Mouse (Mus musculus): ENCODE measurements around the gene Rbpj. TPM values are rescaled to one million over a fixed set of nuclear protein-coding genes. Genes with fewer than 3 reads are reported as not detected.

Gene Rbpj
- polyA plus RNA-seq, 1 experiment from 2014 or later = 63.0 TPM

- Histone ChIP-seq H3K27me3 (ENCODE audit: control insufficient read depth, insufficient read depth, low read length) (no peaks in the 10 kb centered on the region), H3K36me3 (ENCODE audit: control insufficient read depth, insufficient read depth, low read length) (no peaks in the 10 kb centered on the region), H3K4me1 (ENCODE audit: control insufficient read depth, insufficient read depth, low read length) (no peaks in the 10 kb centered on the region), H3K27ac (ENCODE audit: low read depth, low read length) (no peak overlapping the region), H3K4me3 (ENCODE audit: low read depth, low read length) (no peak overlapping the region), H3K9ac (ENCODE audit: low read length) (no peak overlapping the region), H3K9me3 (ENCODE audit: control insufficient read depth, low read length) (no peaks in the 10 kb centered on the region), H3K4me2 (no peak overlapping the region)
- ATAC-seq (ENCODE audit: low FRiP score) (no peak), DNase-seq (ENCODE audit: low spot score, missing footprints) (no peak)
- 90% methylated on average over 3 of the region's 3 CpGs for WGBS
Measured at GRCm38 (mm10) chr5:53439655-53440054, 26.3 kb upstream of the Rbpj start.

DNA sequence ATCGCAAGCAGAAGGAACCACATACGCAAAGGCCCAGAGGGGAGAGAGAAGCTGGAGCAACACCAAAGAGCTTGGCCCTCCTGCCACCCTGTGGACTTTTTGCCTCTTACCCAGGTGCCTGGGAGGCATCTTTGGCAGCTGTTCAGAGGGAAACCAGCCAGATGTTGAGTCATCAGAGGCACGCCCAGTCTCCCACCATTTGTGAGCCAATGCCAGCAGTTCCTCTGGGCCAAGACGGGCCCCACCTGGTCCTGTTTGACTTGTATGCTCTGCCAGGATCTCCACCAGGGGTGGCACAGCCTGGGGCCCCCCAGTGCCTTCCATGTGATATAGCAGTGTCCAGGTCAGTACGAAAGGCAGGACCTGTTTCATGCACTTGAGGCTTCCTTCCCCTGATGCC, 21.9 kb upstream of the Rbpj start:
- WGBS = 90% methylated on average over 5 of the region's 5 CpGs
- DNase-seq (ENCODE audit: low spot score, missing footprints) = no peak

GRCm38 (mm10) chr5:53450945-53451344, 15.0 kb upstream of the Rbpj start:
- Histone ChIP-seq H3K9me3 (ENCODE audit: control insufficient read depth, low read length) (no peaks in the 10 kb centered on the region), H3K4me1 (ENCODE audit: control insufficient read depth, insufficient read depth, low read length) (no peaks in the 10 kb centered on the region), H3K9ac (ENCODE audit: low read length) (no peak overlapping the region), H3K4me2 (no peak overlapping the region), H3K27ac (ENCODE audit: low read depth, low read length) (no peak overlapping the region), H3K27me3 (ENCODE audit: control insufficient read depth, insufficient read depth, low read length) (no peaks in the 10 kb centered on the region), H3K36me3 (ENCODE audit: control insufficient read depth, insufficient read depth, low read length) (no peaks in the 10 kb centered on the region), H3K4me3 (ENCODE audit: low read depth, low read length) (no peak overlapping the region)
- WGBS = 66% methylated on average over 9 of the region's 9 CpGs
- ATAC-seq (ENCODE audit: low FRiP score) = no peak
- DNase-seq (ENCODE audit: low spot score, missing footprints) = no peak

More for the DNA sequence above, 21.9 kb upstream of the Rbpj start:
- Histone ChIP-seq H3K4me1 (ENCODE audit: control insufficient read depth, insufficient read depth, low read length) (no peaks in the 10 kb centered on the region), H3K27me3 (ENCODE audit: control insufficient read depth, insufficient read depth, low read length) (no peaks in the 10 kb centered on the region), H3K9ac (ENCODE audit: low read length) (no peak overlapping the region), H3K4me3 (ENCODE audit: low read depth, low read length) (no peak overlapping the region), H3K27ac (ENCODE audit: low read depth, low read length) (no peak overlapping the region), H3K9me3 (ENCODE audit: control insufficient read depth, low read length) (no peaks in the 10 kb centered on the region), H3K36me3 (ENCODE audit: control insufficient read depth, insufficient read depth, low read length) (no peaks in the 10 kb centered on the region), H3K4me2 (no peak overlapping the region)
- ATAC-seq (ENCODE audit: low FRiP score) = no peak

GRCm38 (mm10) chr5:53451829-53452228, 14.1 kb upstream of the Rbpj start:
- 95% methylated on average over 8 of the region's 8 CpGs for WGBS
- Histone ChIP-seq H3K36me3 (ENCODE audit: control insufficient read depth, insufficient read depth, low read length) (no peaks in the 10 kb centered on the region), H3K9ac (ENCODE audit: low read length) (no peak overlapping the region)

GRCm38 (mm10) chr5:53452920-53453319, 13.0 kb upstream of the Rbpj start:
- H3K27me3 ChIP-seq (ENCODE audit: control insufficient read depth, insufficient read depth, low read length) = no peaks in the 10 kb centered on the region
- H3K27ac ChIP-seq (ENCODE audit: low read depth, low read length) = no peak overlapping the region
- no peaks in the 10 kb centered on the region for H3K9me3 ChIP-seq (ENCODE audit: control insufficient read depth, low read length)
- H3K4me1 ChIP-seq (ENCODE audit: control insufficient read depth, insufficient read depth, low read length) = no peaks in the 10 kb centered on the region
- H3K4me3 ChIP-seq (ENCODE audit: low read depth, low read length) = no peak overlapping the region
- H3K36me3 ChIP-seq (ENCODE audit: control insufficient read depth, insufficient read depth, low read length) = no peaks in the 10 kb centered on the region
- no peak overlapping the region for H3K9ac ChIP-seq (ENCODE audit: low read length)
- H3K4me2 ChIP-seq = no peak overlapping the region
- 82% methylated on average over 3 of the region's 3 CpGs for WGBS
- no peak for DNase-seq (ENCODE audit: low spot score, missing footprints)
- ATAC-seq (ENCODE audit: low FRiP score) = no peak

More at GRCm38 (mm10) chr5:53451829-53452228, 14.1 kb upstream of the Rbpj start:
- no peaks in the 10 kb centered on the region for H3K27me3 ChIP-seq (ENCODE audit: control insufficient read depth, insufficient read depth, low read length)
- no peaks in the 10 kb centered on the region for H3K9me3 ChIP-seq (ENCODE audit: control insufficient read depth, low read length)
- no peak overlapping the region for H3K4me2 ChIP-seq
- H3K4me1 ChIP-seq (ENCODE audit: control insufficient read depth, insufficient read depth, low read length) = no peaks in the 10 kb centered on the region
- ATAC-seq (ENCODE audit: low FRiP score) (no peak), DNase-seq (ENCODE audit: low spot score, missing footprints) (no peak)
- no peak overlapping the region for H3K27ac ChIP-seq (ENCODE audit: low read depth, low read length)
- no peak overlapping the region for H3K4me3 ChIP-seq (ENCODE audit: low read depth, low read length)

- WGBS = 89% methylated on average over 9 of the region's 9 CpGs
- DNase-seq (ENCODE audit: low spot score, missing footprints) = no peak
Measured at GRCm38 (mm10) chr5:53454706-53455105, 11.2 kb upstream of the Rbpj start.

GRCm38 (mm10) chr5:53455459-53455858, 10.5 kb upstream of the Rbpj start:
- H3K27me3 ChIP-seq (ENCODE audit: control insufficient read depth, insufficient read depth, low read length) = no peaks in the 10 kb centered on the region
- no peak overlapping the region for H3K4me2 ChIP-seq
- H3K4me1 ChIP-seq (ENCODE audit: control insufficient read depth, insufficient read depth, low read length) = no peaks in the 10 kb centered on the region
- ATAC-seq (ENCODE audit: low FRiP score) (no peak), DNase-seq (ENCODE audit: low spot score, missing footprints) (no peak)
- no peak overlapping the region for H3K4me3 ChIP-seq (ENCODE audit: low read depth, low read length)
- no peak overlapping the region for H3K9ac ChIP-seq (ENCODE audit: low read length)
- H3K36me3 ChIP-seq (ENCODE audit: control insufficient read depth, insufficient read depth, low read length) = no peaks in the 10 kb centered on the region
- whole genome bisulfite sequencing = 95% methylated on average over 5 of the region's 5 CpGs
- H3K27ac ChIP-seq (ENCODE audit: low read depth, low read length) = no peak overlapping the region
- H3K9me3 ChIP-seq (ENCODE audit: control insufficient read depth, low read length) = no peaks in the 10 kb centered on the region

More at GRCm38 (mm10) chr5:53454706-53455105, 11.2 kb upstream of the Rbpj start:
- H3K27ac ChIP-seq (ENCODE audit: low read depth, low read length) = no peak overlapping the region
- H3K4me1 ChIP-seq (ENCODE audit: control insufficient read depth, insufficient read depth, low read length) = no peaks in the 10 kb centered on the region
- no peaks in the 10 kb centered on the region for H3K27me3 ChIP-seq (ENCODE audit: control insufficient read depth, insufficient read depth, low read length)
- H3K4me2 ChIP-seq = no peak overlapping the region
- H3K9me3 ChIP-seq (ENCODE audit: control insufficient read depth, low read length) = no peaks in the 10 kb centered on the region
- no peak for ATAC-seq (ENCODE audit: low FRiP score)
- H3K9ac ChIP-seq (ENCODE audit: low read length) = no peak overlapping the region
- no peak overlapping the region for H3K4me3 ChIP-seq (ENCODE audit: low read depth, low read length)
- H3K36me3 ChIP-seq (ENCODE audit: control insufficient read depth, insufficient read depth, low read length) = no peaks in the 10 kb centered on the region

DNA sequence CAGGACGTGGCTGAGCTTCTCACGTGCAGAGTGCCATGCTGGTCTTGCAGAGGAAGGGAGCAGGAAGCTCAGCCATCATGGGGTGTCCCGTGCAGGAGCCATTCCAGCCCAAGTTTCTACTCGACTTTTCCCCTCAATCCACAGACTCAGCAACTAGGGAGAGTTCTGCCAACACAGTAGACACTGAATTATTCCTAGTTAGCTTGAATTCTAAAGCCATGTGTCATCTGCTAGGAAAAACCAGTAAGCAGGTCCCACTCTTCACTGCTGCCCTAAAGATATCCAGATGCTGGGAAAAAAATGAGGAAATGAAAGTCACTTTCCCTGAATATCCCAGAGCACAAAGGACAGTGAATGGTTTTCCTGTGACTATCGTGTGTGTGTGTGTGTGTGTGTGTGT, 5.8 kb upstream of the Rbpj start:
- no peaks in the 10 kb centered on the region for H3K4me1 ChIP-seq (ENCODE audit: control insufficient read depth, insufficient read depth, low read length)
- H3K27me3 ChIP-seq (ENCODE audit: control insufficient read depth, insufficient read depth, low read length) = no peaks in the 10 kb centered on the region
- no peak for ATAC-seq (ENCODE audit: low FRiP score)
- H3K9ac ChIP-seq (ENCODE audit: low read length) = no peak overlapping the region
- no peak overlapping the region for H3K4me2 ChIP-seq
- H3K4me3 ChIP-seq (ENCODE audit: low read depth, low read length) = no peak overlapping the region
- no peak for DNase-seq (ENCODE audit: low spot score, missing footprints)
- no peak overlapping the region for H3K27ac ChIP-seq (ENCODE audit: low read depth, low read length)
- no peaks in the 10 kb centered on the region for H3K9me3 ChIP-seq (ENCODE audit: control insufficient read depth, low read length)
- no peaks in the 10 kb centered on the region for H3K36me3 ChIP-seq (ENCODE audit: control insufficient read depth, insufficient read depth, low read length)
- 75% methylated on average over 5 of the region's 5 CpGs for WGBS

GRCm38 (mm10) chr5:53463098-53464018, 2.6 kb upstream of the Rbpj start:
- no peak overlapping the region for H3K27ac ChIP-seq (ENCODE audit: low read depth, low read length)
- no peaks in the 10 kb centered on the region for H3K4me1 ChIP-seq (ENCODE audit: control insufficient read depth, insufficient read depth, low read length)
- H3K4me3 ChIP-seq (ENCODE audit: low read depth, low read length) = no peak overlapping the region
- no peaks in the 10 kb centered on the region for H3K27me3 ChIP-seq (ENCODE audit: control insufficient read depth, insufficient read depth, low read length)
- no peak overlapping the region for H3K4me2 ChIP-seq
- no peaks in the 10 kb centered on the region for H3K36me3 ChIP-seq (ENCODE audit: control insufficient read depth, insufficient read depth, low read length)
- ATAC-seq (ENCODE audit: low FRiP score) (no peak), DNase-seq (ENCODE audit: low spot score, missing footprints) (no peak)
- H3K9ac ChIP-seq (ENCODE audit: low read length) = no peak overlapping the region
- WGBS = 90% methylated on average over 11 of the region's 11 CpGs
- H3K9me3 ChIP-seq (ENCODE audit: control insufficient read depth, low read length) = no peaks in the 10 kb centered on the region

Measured in midbrain, embryonic 11.5 days (tissue).